Mouse (Mus musculus) heart, embryonic 16.5 days (tissue): ENCODE measurements around the gene Oas1d. TPM values are rescaled to one million over a fixed set of nuclear protein-coding genes. Genes with fewer than 3 reads are reported as not detected.
"Not testable (repeated sequence)": the region's sequence is repeated elsewhere in the genome, so short reads cannot be mapped to it uniquely, and the experiment has no call there.

Source experiments
- ATAC-seq: fragments of 200-750 bp; cut with Nextera tagmentation; replicated peaks from 2 replicates; pipeline ENCODE4 v1.8.0; 2017; ENCODE audit warnings: moderate number of reproducible peaks; ENCODE audit not compliant: insufficient read depth, low FRiP score; ENCODE audit errors: extremely low read depth
- H3K27ac ChIP-seq: fragments of 300-500 bp; sonication (generic); 2 replicates; pipeline ENCODE4 v1.5.1; 2014; ENCODE audit warnings: mild to moderate bottlenecking, low read length, control low read depth, moderate library complexity
- H3K27me3 ChIP-seq: fragments of 300-500 bp; sonication (generic); 2 replicates; pipeline ENCODE4 v1.6.1; 2014; ENCODE audit warnings: low read length, mixed read lengths; ENCODE audit not compliant: control insufficient read depth, insufficient read depth
- H3K36me3 ChIP-seq: fragments of 300-500 bp; sonication (generic); 2 replicates; pipeline ENCODE4 v1.6.1; 2014; ENCODE audit not compliant: control insufficient read depth, insufficient read depth
- H3K4me1 ChIP-seq: fragments of 300-500 bp; sonication (generic); 2 replicates; pipeline ENCODE4 v1.6.1; 2014; ENCODE audit warnings: low read length, mixed read lengths; ENCODE audit not compliant: control insufficient read depth, insufficient read depth
- H3K4me2 ChIP-seq: fragments of 300-500 bp; sonication (generic); 2 replicates; pipeline ENCODE4 v1.6.1; 2014; ENCODE audit warnings: low read depth, mild to moderate bottlenecking, control low read depth, low read length
- H3K4me3 ChIP-seq: fragments of 300-500 bp; sonication (generic); 2 replicates; pipeline ENCODE4 v1.5.1; 2014; ENCODE audit warnings: mild to moderate bottlenecking, control low read depth, low read length
- H3K9ac ChIP-seq: fragments of 300-500 bp; sonication (generic); 2 replicates; pipeline ENCODE4 v1.6.1; 2014; ENCODE audit warnings: low read length, control low read depth
- H3K9me3 ChIP-seq: fragments of 300-500 bp; sonication (generic); replicated peaks from 2 replicates; pipeline ENCODE4 v1.6.1; 2016; ENCODE audit warnings: low read length; ENCODE audit not compliant: control insufficient read depth
- WGBS: fragments of 180-500 bp; shearing (Covaris S2); extraction: QIAGEN DNeasy Blood & Tissue Kit; methylation state at CpG from one replicate; pipeline ENCODE4 v1.1.7; 2014; 5-methylcytosine and 5-hydroxymethylcytosine counted together
- polyA plus RNA-seq: library from polyadenylated mRNA; unstranded; fragments of >200 nt; fragmentation: Nextera tagmentation; extraction: Ambion mirVana; gene quantifications from 2 replicates; pipeline ENCODE4 v1.2.1, GENCODE M21; 2015

The Oas1d gene
- polyA plus RNA-seq, 1 experiment from 2014 or later, result 0.09 TPM

DNA sequence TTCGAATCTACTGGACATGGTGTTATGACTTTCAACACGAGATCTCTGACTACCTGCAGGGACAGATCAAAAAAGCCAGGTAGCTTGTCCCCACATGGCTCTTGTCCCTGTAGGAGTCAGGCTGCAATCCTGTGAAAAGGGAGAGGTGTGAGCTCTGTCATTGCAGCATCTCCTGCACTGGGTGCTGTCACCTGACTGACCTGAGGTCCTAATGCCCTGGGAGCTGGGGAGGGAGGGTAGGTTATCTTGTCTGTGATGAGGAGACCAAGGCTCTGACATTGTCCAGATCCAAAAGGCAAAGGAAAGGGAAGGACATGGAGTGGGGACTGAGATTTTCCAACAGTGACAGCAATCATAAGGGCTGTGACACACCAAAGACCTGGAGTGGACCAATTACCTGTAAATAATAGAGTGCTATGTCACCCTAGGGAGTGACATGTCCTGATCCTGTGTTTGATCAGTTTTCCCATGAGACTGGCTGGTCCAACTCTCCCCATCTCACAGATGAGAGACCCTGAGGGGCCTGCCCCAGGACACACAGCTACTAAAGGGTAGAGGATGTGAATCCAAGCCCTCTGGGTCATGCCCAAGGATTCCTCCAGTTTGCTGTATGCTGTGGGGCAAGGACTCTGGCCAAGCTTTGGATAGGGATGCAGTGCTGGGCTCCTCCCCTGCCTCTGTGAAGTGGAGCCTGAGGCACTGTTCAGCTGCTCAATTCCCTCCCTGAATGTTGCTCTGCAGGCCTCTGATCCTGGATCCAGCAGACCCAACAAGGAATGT, 5.0 kb downstream of the Oas1d start:
- not testable (repeated sequence) for H3K27ac ChIP-seq, H3K9me3 ChIP-seq, H3K27me3 ChIP-seq, ATAC-seq, H3K4me2 ChIP-seq, H3K4me3 ChIP-seq, H3K36me3 ChIP-seq, H3K9ac ChIP-seq, H3K4me1 ChIP-seq
- WGBS, result 65% methylated on average over 2 of the region's 2 CpGs

DNA sequence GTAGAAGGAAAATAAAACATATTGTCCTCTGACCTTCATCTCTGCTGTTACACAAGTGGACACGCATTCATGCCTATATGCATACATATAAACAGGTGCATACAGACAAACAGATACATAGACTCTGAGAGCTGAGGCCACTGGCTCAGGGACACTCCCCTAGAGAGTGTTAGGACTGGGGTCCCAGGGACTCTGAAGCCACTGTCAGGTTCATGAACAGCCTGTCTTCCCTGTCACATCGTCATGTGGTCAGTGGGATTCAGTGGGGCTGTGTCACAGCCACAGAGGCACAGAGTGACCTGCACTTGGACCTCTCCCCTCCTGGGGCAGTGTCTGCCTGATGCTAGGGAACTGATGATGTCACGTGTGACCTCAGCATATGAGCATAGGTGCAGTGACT, 6.0 kb downstream of the Oas1d start:
- no peak overlapping the region for H3K27ac ChIP-seq
- no peaks in the 10 kb centered on the region for H3K36me3 ChIP-seq
- H3K4me1 ChIP-seq, result no peaks in the 10 kb centered on the region
- no peaks in the 10 kb centered on the region for H3K27me3 ChIP-seq
- H3K4me3 ChIP-seq, result no peak overlapping the region
- H3K4me2 ChIP-seq, result no peak overlapping the region
- 74% methylated on average over 3 of the region's 3 CpGs for WGBS
- no peak overlapping the region for H3K9ac ChIP-seq
- ATAC-seq, result no peak
- 0 out of 2 replicates have a peak, but pooled peaks cover 3% of the 10 kb centered on the region for H3K9me3 ChIP-seq

DNA sequence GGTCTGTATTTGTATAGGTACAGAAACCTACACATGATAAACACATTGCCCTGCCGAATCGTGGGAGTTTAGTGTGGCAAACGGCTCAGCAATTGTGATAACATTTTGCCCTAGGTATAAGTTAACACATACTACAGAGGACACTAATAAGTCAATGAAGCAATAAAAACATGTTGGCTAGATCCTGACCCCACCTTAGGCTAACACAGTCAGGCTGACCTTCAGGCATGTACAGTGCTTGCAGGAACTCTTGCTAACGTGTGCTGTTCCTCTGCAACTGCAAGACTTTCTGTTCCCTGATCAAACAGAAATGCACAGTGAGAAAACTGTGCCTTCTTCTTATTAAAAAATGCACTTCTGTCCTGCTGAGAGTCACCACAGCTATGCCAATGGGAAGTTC, 9.6 kb downstream of the Oas1d start:
- no peak for ATAC-seq
- H3K4me3 ChIP-seq, result no peak overlapping the region
- no peak overlapping the region for H3K4me2 ChIP-seq
- H3K9me3 ChIP-seq, result no peaks in the 10 kb centered on the region
- 69% methylated on average over 4 of the region's 4 CpGs for WGBS
- H3K27ac ChIP-seq, result no peak overlapping the region
- H3K27me3 ChIP-seq, result no peaks in the 10 kb centered on the region
- H3K4me1 ChIP-seq, result no peaks in the 10 kb centered on the region
- H3K9ac ChIP-seq, result no peak overlapping the region
- no peaks in the 10 kb centered on the region for H3K36me3 ChIP-seq

DNA sequence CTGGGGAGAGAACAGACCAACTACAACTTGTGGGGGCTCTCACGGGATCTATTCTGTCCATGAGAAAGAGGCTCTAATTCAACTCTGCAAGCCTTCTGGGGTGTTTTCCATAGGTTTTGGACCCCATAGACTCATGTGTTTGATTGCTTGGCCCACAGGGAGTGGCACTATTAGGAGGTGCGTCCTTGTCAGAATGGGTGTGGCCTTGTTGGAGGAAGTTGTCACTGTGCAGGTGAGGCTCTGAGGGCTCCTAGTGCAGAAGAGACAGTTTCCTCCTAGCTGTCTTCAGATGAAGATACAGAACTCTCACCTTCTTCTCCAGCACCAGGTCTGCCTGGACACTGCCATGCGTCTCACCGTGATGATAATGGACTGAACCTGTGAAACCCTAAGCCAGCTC, 10.2 kb downstream of the Oas1d start:
- H3K4me1 ChIP-seq, H3K27me3 ChIP-seq, H3K9me3 ChIP-seq, ATAC-seq, H3K4me3 ChIP-seq, H3K9ac ChIP-seq, H3K36me3 ChIP-seq, H3K4me2 ChIP-seq, H3K27ac ChIP-seq: not testable (repeated sequence)
- WGBS, result 82% methylated on average over 4 of the region's 4 CpGs

DNA sequence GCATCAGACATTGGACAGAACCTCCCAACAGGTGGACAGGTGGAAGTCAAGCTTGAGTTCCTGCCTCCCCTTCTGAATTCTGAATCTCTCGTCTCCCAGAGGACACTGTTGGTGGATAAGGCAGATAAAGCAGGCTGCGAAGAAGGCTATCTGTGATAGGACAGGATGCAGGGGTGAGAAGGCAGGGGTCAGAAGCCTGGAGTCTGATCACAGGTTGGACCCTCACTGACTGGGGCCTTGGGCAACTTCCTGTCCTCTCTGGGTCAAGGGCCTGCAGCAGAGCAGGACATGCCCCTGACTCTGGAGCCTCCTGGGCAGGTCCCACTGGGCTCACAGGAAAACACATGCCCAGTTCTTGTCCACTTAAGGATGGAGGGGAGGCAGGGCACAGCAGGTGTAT, 12.0 kb downstream of the Oas1d start:
- not testable (repeated sequence) for H3K36me3 ChIP-seq, H3K4me2 ChIP-seq, H3K9ac ChIP-seq, H3K9me3 ChIP-seq, H3K4me3 ChIP-seq, H3K4me1 ChIP-seq, H3K27ac ChIP-seq, ATAC-seq, H3K27me3 ChIP-seq
- WGBS, result 31% methylated on average over 2 of the region's 2 CpGs

DNA sequence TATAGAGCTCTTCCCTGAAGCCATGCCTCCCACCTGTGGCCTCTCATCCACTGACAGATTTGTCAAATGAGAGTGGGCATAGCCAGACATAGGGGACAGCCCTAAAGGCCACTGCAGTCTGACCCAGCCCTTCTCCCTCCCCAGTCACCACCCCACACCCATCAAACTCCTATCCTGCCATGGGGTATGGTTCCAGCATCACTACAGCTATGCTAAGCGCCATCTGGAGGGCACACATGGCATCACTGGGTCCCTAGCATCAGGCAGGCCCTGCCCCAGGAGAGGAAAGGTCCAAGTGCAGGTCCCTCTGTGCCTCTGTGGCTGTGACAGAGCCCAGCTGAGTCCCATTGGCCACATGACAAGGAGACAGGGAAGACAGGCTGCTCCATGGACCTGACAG, 12.7 kb downstream of the Oas1d start:
- Histone ChIP-seq H3K9ac (no peak overlapping the region), H3K9me3 (0 out of 2 replicates have a peak, but pooled peaks cover 3% of the 10 kb centered on the region), H3K36me3 (no peaks in the 10 kb centered on the region), H3K4me2 (no peak overlapping the region), H3K27ac (no peak overlapping the region), H3K27me3 (no peaks in the 10 kb centered on the region), H3K4me3 (no peak overlapping the region), H3K4me1 (no peaks in the 10 kb centered on the region)
- WGBS, result 5% methylated on average over 1 of the region's 1 CpGs
- ATAC-seq, result no peak

DNA sequence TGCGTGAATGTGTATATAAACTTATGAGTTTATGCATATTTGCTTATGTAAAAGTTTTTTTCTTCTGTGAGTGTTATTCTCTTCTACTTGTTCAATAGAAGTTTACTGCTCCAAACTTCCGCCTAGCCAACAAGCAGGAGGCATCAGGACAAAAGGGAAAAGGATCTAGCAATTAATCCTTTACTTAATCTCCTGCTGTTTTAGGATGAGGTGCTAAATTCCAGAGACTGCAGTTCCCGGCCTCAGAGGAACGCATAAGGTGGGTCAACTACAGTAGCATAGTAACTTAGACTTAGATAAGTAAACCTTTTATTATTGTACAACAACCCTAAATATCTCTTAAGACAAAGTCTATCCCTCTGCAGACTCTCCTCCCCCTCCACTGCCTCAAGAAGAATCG, 19.6 kb downstream of the Oas1d start:
- Histone ChIP-seq H3K27ac (no peak overlapping the region), H3K27me3 (no peaks in the 10 kb centered on the region), H3K4me2 (no peak overlapping the region), H3K4me1 (no peaks in the 10 kb centered on the region), H3K9me3 (0 out of 2 replicates have a peak, but pooled peaks cover 3% of the 10 kb centered on the region), H3K36me3 (no peaks in the 10 kb centered on the region), H3K9ac (no peak overlapping the region), H3K4me3 (no peak overlapping the region)
- 18% methylated on average over 5 of the region's 5 CpGs for WGBS
- no peak for ATAC-seq

DNA sequence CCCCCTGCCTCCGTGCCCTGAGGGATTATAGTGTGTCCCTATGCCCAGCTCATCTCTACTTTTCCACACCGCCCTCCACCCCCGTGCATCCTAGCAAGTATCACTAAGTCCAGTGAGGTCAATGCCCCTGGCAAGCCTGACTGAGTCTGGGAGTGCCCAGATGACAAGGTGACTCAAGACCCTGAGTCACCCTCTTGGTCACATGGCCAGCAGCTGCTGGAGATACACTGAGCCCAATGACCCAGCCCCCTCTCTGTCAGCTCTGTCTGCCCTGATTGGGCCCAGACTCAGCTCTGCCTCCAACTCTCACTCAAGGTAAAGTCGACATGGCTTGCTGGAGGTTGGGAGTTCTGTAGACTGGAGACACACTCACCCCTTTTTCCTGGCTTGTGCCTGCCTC, 23.5 kb downstream of the Oas1d start:
- no peaks in the 10 kb centered on the region for H3K9me3 ChIP-seq
- no peak overlapping the region for H3K4me3 ChIP-seq
- H3K9ac ChIP-seq, result no peak overlapping the region
- H3K4me1 ChIP-seq, result no peaks in the 10 kb centered on the region
- no peak overlapping the region for H3K4me2 ChIP-seq
- 67% methylated on average over 4 of the region's 4 CpGs for WGBS
- no peak; the same call in 1 of the 2 replicates for ATAC-seq
- H3K36me3 ChIP-seq, result no peaks in the 10 kb centered on the region
- no peak overlapping the region for H3K27ac ChIP-seq
- no peaks in the 10 kb centered on the region for H3K27me3 ChIP-seq

DNA sequence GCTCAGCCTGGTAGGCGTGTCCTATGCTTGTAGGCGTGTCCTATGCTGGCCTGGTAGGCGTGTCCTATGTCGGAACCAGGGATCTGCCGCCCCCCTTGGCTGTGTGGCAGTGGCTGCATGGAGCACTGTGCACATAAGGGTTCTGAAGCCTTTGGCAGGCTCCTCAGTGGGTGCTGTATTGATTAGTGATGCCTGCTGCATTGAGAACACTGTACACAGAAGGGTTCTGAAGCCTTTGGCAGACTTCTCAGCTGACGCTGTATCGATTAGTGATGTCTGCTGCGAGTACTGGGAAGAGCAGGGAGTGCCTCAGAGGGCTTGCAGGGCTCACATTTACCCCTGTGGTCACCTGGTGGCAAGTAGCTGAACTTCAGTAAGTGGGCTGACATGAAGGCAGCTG, 24.2 kb downstream of the Oas1d start:
- no peak overlapping the region for H3K4me3 ChIP-seq
- H3K27ac ChIP-seq, result no peak overlapping the region
- no peaks in the 10 kb centered on the region for H3K27me3 ChIP-seq
- ATAC-seq, result no peak
- no peaks in the 10 kb centered on the region for H3K9me3 ChIP-seq
- no peaks in the 10 kb centered on the region for H3K36me3 ChIP-seq
- no peaks in the 10 kb centered on the region for H3K4me1 ChIP-seq
- WGBS, result 28% methylated on average over 8 of the region's 8 CpGs
- H3K4me2 ChIP-seq, result no peak overlapping the region
- no peak overlapping the region for H3K9ac ChIP-seq
